Mouse (Mus musculus) layer of hippocampus, postnatal 10 days (tissue): ENCODE measurements around the gene Zfp3. TPM values are rescaled to one million over a fixed set of nuclear protein-coding genes. Genes with fewer than 3 reads are reported as not detected.

Experiments used
- DNase-seq, 2 experiments: peaks; one replicate each; pipeline ENCODE4 v3.0.0; 2021; ENCODE audit warnings: low spot score in 2 of 2
- long read RNA-seq: library from polyadenylated mRNA; stranded (forward); transcript quantifications from one replicate; pipeline ENCODE4 v2.0.0, GENCODE M21; 2023
- total RNA-seq, 2 experiments: library from RNA; stranded (reverse); gene quantifications; 2 replicates each; pipeline ENCODE4 v1.2.3; 2021

The Zfp3 gene
- total RNA-seq, result 10 to 100 TPM; 16.2 to 17.4 TPM
- long read RNA-seq, transcript Zfp3-201 (2 exons, 2,061 nt), result major isoform, 22 of 25 reads
- long read RNA-seq, partial matches to known transcripts, result 0 of 25 reads
- long read RNA-seq, other reads (novel, unspliced or antisense), result 3 of 25 reads

- peak; percentile 79 to 84 for DNase-seq
These were observed at the start of gene Zfp3 for GRCm38 (mm10) chr11:70763936-70764808. TSS of gene Zfp3 (plus strand) at chr11:70764209.

DNA sequence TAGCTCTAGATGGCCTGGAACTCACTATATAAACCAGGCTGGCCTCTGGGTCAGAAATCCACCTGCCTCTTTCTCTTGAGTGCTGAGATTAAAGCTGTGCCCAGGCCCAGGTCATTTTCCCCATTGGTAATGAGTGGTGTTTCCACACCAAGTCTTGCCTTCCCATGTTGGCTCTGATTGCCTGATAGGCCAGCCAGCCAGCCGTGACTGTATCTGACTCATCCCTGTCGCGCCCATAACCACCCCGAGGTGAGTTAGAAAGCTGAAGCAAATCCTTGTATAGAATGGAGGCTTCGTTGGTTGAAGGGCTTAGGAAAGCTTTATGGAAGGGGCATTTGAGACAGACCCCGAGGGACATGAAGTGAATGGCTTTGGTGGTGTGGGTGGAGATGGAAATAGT is 48.2 kb upstream of the Zfp3 start:
- DNase-seq, result no peak

GRCm38 (mm10) chr11:70718481-70718880 is 45.5 kb upstream of the Zfp3 start:
- DNase-seq, result no peak

DNA sequence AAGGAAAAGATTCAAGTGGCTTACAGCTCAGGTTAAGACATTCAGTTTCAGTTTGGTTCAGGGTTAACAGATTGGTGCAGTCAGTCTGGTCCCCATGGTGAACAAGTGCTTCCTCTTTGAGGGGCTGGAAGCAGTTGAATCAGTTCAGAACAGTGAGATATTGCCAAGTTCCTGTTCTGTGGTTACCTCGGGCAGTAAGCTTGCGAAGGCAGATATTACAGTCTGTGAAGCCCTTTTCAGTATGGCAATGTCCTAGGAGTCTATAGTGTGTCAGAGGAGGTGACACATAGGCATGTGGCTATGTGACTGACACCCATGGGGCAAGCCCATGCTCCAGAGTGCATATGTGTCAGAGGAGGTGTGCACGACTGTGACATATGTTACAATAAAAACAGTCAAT is 43.4 kb upstream of the Zfp3 start:
- no peak for DNase-seq

DNA sequence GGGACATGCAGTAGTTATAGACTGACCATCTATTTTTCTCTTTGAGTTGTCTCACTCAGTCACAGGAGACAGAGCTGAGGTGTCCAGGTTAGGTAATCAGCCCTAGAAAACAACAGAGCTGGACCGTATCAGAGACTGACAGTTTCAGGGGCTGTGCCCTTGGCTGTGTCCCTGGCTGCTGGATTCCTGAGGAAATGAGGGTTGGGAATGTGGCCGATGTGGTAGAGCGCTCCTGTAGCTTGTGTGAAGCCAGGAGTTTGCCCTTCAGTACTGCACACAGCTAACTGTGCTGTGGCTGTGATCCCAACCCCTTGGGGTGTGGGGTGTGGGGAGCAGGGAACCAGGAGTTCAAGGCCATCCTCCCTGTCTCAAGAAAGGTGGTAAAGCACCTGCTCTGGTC is 42.9 kb upstream of the Zfp3 start:
- no peak for DNase-seq

DNA sequence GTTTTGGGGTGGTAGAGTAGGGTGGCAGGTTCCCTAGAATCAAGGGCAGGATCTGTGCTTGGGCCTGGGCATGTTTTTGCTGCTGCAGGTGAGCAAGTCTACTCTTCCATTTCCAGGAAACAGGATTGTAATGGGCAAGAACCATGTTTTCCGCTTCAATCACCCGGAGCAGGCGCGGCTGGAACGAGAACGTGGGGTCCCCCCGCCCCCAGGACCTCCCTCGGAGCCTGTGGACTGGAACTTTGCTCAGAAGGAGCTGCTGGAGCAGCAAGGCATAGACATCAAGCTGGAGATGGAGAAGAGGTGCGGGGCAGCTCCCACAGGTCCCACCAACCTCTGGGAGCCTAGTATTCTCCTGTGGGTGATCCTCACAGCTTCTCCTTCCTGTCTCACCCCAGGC is 39.3 kb upstream of the Zfp3 start:
- DNase-seq, result no peak

- DNase-seq, result no peak
These were observed 37.4 kb upstream of the Zfp3 start for GRCm38 (mm10) chr11:70726585-70726984.

- DNase-seq, result no peak
These were observed 36.6 kb upstream of the Zfp3 start for GRCm38 (mm10) chr11:70727385-70727784.

DNA sequence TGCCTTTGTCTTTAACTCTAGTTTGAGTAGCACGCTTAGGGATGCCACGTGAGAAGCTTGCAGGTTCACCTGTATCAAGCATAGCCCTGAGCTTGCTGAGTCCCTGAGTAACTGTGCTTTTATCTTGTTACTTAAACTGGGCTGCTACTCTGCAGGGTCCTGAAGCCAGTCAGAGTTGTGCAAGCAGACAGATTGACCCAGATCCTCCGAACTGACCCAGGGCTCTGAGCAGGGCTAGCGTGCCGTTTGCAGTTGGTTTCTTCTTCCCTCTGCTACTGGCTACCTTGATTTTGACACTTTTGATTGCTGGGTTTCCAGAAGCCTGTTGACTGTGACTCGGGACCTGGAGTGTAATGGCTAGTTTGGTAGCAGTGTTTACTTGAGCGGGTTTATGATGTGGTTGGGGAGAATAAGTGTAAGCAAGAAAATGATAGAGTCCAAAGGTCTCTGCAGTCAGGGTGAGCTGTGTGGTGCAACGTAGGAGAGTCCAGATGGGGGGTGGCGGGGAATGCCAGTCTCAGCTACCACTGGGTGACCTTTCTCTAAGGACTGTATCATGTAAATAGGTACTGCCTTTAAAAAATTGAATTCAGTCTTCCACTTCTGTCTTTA is 33.5 kb upstream of the Zfp3 start:
- no peak for DNase-seq

DNA sequence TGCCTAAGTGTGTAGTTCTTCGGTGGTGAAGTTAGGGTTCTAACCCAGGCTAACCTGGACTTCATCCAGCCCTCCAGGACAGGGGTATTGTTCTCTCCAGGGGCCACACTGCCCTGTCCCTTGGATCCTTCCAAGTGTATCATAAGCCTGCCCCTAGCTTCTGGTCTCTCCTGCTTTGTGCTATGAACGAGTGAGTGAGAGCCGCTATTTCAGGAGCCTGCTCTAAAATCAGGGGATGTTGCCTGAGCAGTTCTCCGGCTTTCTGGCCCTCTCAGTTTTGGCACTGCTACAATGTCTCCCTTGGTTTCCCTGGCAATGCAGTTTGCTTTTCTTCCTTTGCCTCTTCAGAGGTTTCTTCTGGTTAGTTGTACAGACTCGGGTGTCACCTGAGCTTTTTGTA is 32.8 kb upstream of the Zfp3 start:
- peak; percentile 52 to 58 for DNase-seq

GRCm38 (mm10) chr11:70733256-70733655 is 30.8 kb upstream of the Zfp3 start:
- DNase-seq, result no peak

DNA sequence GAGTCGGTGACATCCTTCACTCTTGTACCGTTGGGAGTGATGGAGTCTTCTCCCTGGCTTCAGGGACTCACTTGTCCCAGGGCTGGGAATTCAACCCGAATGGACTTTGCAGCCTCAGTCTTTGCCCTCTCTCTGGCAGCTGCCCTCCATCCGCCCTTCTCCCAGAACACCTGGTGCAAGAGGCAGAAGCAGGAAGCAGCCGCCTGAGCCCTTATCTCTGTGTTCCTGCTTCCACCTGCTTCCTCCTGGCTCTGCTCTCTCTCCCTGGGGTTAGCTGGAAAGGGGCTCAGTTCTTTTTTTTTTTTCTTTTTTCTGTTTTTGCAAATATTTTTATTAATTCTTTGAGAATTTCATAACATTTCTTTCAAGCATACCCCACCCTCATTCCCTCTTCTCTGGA is 26.3 kb upstream of the Zfp3 start:
- no peak for DNase-seq

DNA sequence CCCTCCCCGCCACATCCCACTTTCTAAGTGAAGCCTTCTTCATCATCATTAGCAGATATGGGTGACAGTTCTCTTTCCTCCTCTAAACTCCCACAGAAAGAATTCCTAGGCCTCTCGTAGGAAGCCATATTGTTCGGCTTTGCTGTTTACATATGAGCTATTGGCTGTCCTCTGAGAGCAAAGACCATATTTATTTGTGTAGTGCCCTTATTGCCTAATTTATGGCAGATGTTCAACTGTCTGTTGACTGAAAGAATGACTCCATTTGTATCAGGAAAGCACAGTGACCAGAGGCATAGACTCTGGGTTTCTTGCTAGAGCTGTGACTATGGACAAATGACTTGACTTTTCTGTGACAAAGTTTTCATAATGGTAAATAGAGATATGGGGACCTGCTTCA is 22.4 kb upstream of the Zfp3 start:
- no peak for DNase-seq

GRCm38 (mm10) chr11:70742117-70742516 is 21.9 kb upstream of the Zfp3 start:
- peak in 1 of 2 experiments; percentile 42 for DNase-seq

GRCm38 (mm10) chr11:70742581-70743459 is 21.2 kb upstream of the Zfp3 start:
- DNase-seq, result peak; percentile 46 to 62

DNA sequence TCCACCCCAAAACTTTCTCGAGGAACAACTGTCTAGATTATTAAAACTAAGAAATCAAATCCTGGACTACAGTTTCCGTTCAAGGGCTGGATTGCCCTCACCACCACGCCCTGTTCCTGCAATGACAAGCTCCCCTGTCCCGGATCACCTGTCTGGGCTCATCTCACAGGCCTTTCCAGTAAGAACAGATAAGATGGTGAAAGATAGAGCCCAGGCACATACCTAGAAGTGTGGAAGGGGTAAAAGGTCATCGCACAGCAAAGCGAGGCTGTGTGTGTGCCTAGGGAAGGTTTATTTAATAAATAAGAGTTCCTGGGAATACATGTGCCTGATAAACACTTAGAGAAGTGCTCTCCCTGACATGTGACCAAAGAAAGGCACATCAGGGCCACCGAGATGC is 18.4 kb upstream of the Zfp3 start:
- no peak for DNase-seq

DNA sequence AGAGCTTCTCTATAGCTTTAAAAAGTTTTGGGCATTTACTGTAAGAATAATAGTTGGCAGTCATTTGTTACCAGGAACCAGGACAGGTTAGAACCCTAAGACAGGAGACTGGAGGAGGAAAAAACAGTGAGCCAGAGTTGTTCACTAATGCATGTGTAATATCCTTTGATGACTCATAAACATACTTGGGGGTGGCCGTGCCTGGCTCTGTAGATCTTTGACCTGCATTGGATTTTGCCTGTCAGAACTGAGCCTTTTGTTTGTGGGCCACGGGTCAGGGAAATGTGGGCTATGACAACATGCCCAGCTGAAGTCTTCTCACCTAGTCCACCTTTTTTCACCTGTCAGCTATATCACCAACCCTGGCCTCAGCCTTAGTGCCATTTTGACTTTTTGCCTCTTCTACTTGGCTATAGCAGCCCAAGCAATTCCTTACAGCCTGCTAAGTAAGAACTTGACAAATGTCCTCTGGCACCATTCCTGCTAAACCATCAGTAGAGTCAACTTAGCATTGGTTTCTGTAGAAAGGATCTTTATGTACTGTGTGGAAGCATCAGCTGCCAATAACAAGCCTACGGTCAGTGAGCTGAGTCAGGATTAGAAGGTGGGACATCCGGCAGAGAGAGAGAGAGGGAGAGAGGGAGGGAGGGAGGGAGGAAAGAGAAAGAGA is 16.0 kb upstream of the Zfp3 start:
- no peak for DNase-seq

DNA sequence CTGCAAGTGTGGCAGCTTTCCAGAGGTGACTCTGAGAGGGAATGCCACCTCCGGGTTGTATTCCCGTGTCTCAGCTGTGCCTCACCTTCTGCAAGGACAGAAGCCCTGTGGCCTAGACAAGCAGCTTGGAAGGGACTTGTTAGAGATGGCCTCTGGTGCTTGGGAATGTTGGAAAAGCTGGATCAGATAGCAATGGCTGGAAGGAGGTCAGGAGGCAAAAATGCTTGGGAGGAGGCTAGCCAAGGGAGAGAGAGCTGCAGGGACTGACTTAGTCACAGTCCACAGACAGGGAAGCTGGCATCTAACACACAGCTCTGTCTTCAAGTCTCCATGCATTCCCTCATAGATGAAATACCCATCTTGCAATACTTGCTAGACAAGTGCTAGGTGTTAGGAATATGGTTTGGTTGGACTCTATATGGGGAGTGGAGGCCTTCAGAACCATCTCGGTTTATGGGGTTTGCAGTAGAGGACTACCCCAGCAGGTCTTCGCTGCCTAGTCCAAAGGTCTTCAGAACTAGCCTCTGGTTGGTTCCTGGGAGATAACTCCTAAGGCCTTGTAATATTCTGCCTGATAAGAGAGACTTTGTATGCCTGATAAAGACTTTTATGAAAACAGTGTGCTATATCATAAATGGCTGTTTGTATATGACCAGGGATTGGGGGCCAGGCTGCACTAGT is 11.5 kb upstream of the Zfp3 start:
- no peak for DNase-seq

GRCm38 (mm10) chr11:70753146-70753545 is 10.9 kb upstream of the Zfp3 start:
- DNase-seq, result no peak

DNA sequence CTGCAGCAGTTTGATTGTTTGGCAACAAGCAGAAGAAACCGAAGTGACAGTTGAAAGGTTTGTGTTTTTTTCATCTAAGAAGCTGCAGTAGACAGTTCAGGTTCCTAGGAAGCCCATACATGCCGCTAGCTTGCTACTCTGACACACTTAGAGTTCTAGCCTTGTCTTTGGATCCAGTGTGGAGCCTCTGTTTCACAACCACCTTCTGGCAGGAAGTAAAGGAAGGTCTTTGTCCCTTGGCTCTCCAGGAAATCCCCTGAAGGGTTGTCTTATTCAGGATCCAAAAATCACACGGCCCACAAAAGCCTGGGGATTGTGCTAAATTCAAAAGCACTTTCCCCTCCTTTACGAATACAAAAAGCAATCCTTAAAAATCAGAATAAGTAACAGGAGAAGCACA is 9.5 kb upstream of the Zfp3 start:
- no peak for DNase-seq
